Comparison of ENCODE assay signal across 8 mouse cellular contexts in the genomic region with DNA sequence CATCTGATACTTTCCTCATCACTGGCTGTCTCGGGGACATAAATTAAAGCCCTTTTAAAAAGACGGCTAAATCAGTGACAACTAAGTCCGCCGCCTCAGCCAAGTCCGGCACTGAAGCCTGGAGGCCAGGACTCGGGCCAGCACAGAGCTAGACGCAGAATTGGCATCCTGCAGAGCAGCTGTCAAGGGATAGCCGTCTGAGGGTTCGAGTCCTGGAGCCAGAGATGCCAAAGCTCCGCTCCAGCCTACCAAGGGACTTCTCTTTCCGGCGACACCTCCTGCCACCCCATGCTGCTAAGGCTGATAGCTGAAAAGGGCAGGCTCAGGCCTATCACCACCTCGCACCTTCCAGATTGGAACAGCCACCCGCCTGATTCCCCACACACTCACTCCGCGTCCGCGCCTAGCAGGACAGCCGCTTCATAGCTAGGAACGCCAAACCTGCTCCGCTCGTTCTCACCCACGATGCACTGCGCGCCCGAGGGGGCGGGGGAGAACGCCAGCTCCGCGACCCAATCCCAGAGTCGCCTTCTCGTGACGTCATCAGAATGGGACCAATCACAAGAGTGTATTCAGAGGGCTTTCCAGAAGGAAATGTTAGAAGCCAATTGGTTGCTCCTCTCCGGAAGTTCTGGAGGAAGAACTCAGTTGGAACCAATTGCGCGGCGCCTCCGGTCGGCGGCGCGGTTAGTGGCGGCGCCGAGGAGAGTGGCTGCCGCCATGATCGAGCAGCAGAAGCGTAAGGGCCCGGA. TPM values are rescaled to one million over a fixed set of nuclear protein-coding genes. Genes with fewer than 3 reads are reported as not detected.
DNase-seq lines count a peak whose midpoint lies in the region; ATAC-seq and TF ChIP-seq lines count a peak whose summit lies in the region.

A gene (minus strand): TSS at position 458 of the 752 bp plus-strand sequence.
A gene (plus strand): TSS at position 647 of the 752 bp plus-strand sequence.

- no peaks in the 10 kb centered on the region for H3K9me3 ChIP-seq in CH12.LX (replicated peaks; ENCODE audit: low read length)
- H3K9me3 ChIP-seq in forebrain, embryonic 11.5 days (ENCODE audit: control insufficient read depth, low read length), result no peaks in the 10 kb centered on the region
- no peaks in the 10 kb centered on the region for H3K9me3 ChIP-seq in heart, embryonic 16.5 days (replicated peaks; ENCODE audit: control insufficient read depth, low read length)
- no peaks in the 10 kb centered on the region for H3K9me3 ChIP-seq in liver, embryonic 15.5 days (replicated peaks)
- 0 out of 2 replicates have a peak, but pooled peaks cover 4% of the 10 kb centered on the region for H3K9me3 ChIP-seq in neural tube, embryonic 12.5 days

- peaks cover 7 to 28% of the 10 kb centered on the region in 2 experiments for H3K4me1 ChIP-seq in CH12.LX (ENCODE audit: control insufficient read depth in 1 of 2, insufficient read depth in 2 of 2)
- H3K4me1 ChIP-seq in forebrain, embryonic 11.5 days (replicated peaks; ENCODE audit: control insufficient read depth, insufficient read depth, low read length), result peaks cover 2% of the 10 kb centered on the region
- H3K4me1 ChIP-seq in heart, embryonic 16.5 days (ENCODE audit: control insufficient read depth, insufficient read depth, low read length), result peaks cover 18% of the 10 kb centered on the region
- peaks cover 39% of the 10 kb centered on the region for H3K4me1 ChIP-seq in liver, embryonic 15.5 days (replicated peaks)
- H3K4me1 ChIP-seq in neural tube, embryonic 12.5 days, result peaks cover 17% of the 10 kb centered on the region

- peak within 1 kb of the TSS; percentile 94 for H3K4me2 ChIP-seq in CH12.LX (ENCODE audit: insufficient read depth, low read depth, poor library complexity, severe bottlenecking)
- H3K4me2 ChIP-seq in forebrain, embryonic 11.5 days (ENCODE audit: low read depth, low read length, severe bottlenecking), result peak within 1 kb of the TSS; percentile 93
- peak within 1 kb of the TSS; percentile 86 for H3K4me2 ChIP-seq in heart, embryonic 16.5 days (ENCODE audit: low read depth, low read length)
- peak within 1 kb of the TSS; percentile 90 for H3K4me2 ChIP-seq in liver, embryonic 15.5 days
- peak within 1 kb of the TSS; percentile 78 for H3K4me2 ChIP-seq in neural tube, embryonic 12.5 days (replicated peaks)

- no peaks in the 10 kb centered on the region for H3K27me3 ChIP-seq in CH12.LX (replicated peaks)
- no peaks in the 10 kb centered on the region for H3K27me3 ChIP-seq in forebrain, embryonic 11.5 days (ENCODE audit: control insufficient read depth, insufficient read depth, low read length)
- no peaks in the 10 kb centered on the region for H3K27me3 ChIP-seq in heart, embryonic 16.5 days (ENCODE audit: control insufficient read depth, insufficient read depth, low read length)
- H3K27me3 ChIP-seq in liver, embryonic 15.5 days, result no peaks in the 10 kb centered on the region
- H3K27me3 ChIP-seq in neural tube, embryonic 12.5 days (replicated peaks), result no peaks in the 10 kb centered on the region

- in situ Hi-C loops in CH12.LX (cut with MboI; ENCODE audit: low pct_ligation_motif_present, low pct_unique_long_range_greater_than_20kb, low sequenced_read_pairs), result no loop called here

- ATAC-seq in forebrain, embryonic 11.5 days (replicated peaks; ENCODE audit: low FRiP score), result peak; percentile 99
- ATAC-seq in heart, embryonic 16.5 days (replicated peaks; ENCODE audit: extremely low read depth, insufficient read depth, low FRiP score), result peak; percentile 99
- peak; percentile 97 for ATAC-seq in liver, embryonic 15.5 days (ENCODE audit: insufficient read depth)
- ATAC-seq in neural tube, embryonic 12.5 days (ENCODE audit: low FRiP score, low read depth), result peak; percentile 98

- peak within 1 kb of the TSS; percentile 96 to 99 (median 97) for H3K4me3 ChIP-seq in CH12.LX (replicated peaks in 1 of 3; ENCODE audit: low read depth in 2 of 3, low read length in 2 of 3, poor library complexity in 1 of 3)
- H3K4me3 ChIP-seq in forebrain, embryonic 11.5 days (ENCODE audit: low read depth, low read length), result peak within 1 kb of the TSS; percentile 96
- H3K4me3 ChIP-seq in heart, embryonic 16.5 days (ENCODE audit: low read length), result peak within 1 kb of the TSS; percentile 90
- H3K4me3 ChIP-seq in liver, embryonic 15.5 days (replicated peaks), result peak within 1 kb of the TSS; percentile 88
- peak within 1 kb of the TSS; percentile 96 for H3K4me3 ChIP-seq in neural tube, embryonic 12.5 days

- TF ChIP-seq POLR2A in CH12.LX (IDR thresholded peaks at IDR 0.05; ENCODE audit: low read depth, low read length), result peak; percentile 95

- peak within 1 kb of the TSS; percentile 96 for H3K9ac ChIP-seq in CH12.LX (ENCODE audit: insufficient read depth, low read depth)
- H3K9ac ChIP-seq in forebrain, embryonic 11.5 days (ENCODE audit: low read length), result peak within 1 kb of the TSS; percentile 96
- H3K9ac ChIP-seq in heart, embryonic 16.5 days (ENCODE audit: low read length), result peak within 1 kb of the TSS; percentile 93
- peak within 1 kb of the TSS; percentile 89 for H3K9ac ChIP-seq in liver, embryonic 15.5 days
- peak within 1 kb of the TSS; percentile 79 for H3K9ac ChIP-seq in neural tube, embryonic 12.5 days

- dilution Hi-C loops in CH12.LX (cut with MboI; ENCODE audit: extremely low pct_ligation_motif_present, extremely low pct_unique_long_range_greater_than_20kb, low sequenced_read_pairs), result no loop called here

- under 1% methylated on average over 49 of the region's 49 CpGs for WGBS in forebrain, embryonic 11.5 days
- under 1% methylated on average over 49 of the region's 49 CpGs for WGBS in heart, embryonic 16.5 days
- under 1% methylated on average over 49 of the region's 49 CpGs for WGBS in liver, embryonic 15.5 days (ENCODE audit: insufficient replicate concordance)
- WGBS in neural tube, embryonic 12.5 days, result under 1% methylated on average over 49 of the region's 49 CpGs

- DNase-seq in CH12.LX (ENCODE audit: extremely low read depth), result peak; percentile 100
- DNase-seq in c-Kit-positive CD71-positive TER-119-negative erythroid progenitor cells, embryonic 14.5 days (ENCODE audit: low read depth), result peak; percentile 100
- DNase-seq in forebrain, embryonic 11.5 days (ENCODE audit: low spot score), result peak; percentile 98
- DNase-seq in kidney, postnatal 36 days, result peak; percentile 99
- peak; percentile 99 for DNase-seq in telencephalon, adult 2 months (ENCODE audit: low read depth, low spot score)

- peaks cover 21 to 50% of the 10 kb centered on the region in 2 experiments for H3K36me3 ChIP-seq in CH12.LX (replicated peaks in 1 of 2; ENCODE audit: control insufficient read depth in 1 of 2, insufficient read depth in 1 of 2, low read length in 1 of 2)
- H3K36me3 ChIP-seq in forebrain, embryonic 11.5 days (ENCODE audit: control insufficient read depth, insufficient read depth, low read length), result no peaks in the 10 kb centered on the region; the same call in 1 of the 2 replicates
- peaks cover 17% of the 10 kb centered on the region for H3K36me3 ChIP-seq in heart, embryonic 16.5 days (ENCODE audit: control insufficient read depth, insufficient read depth)
- peaks cover 26% of the 10 kb centered on the region for H3K36me3 ChIP-seq in liver, embryonic 15.5 days (replicated peaks)
- H3K36me3 ChIP-seq in neural tube, embryonic 12.5 days, result peaks cover 20% of the 10 kb centered on the region

- peaks cover 54% of the 10 kb centered on the region for H3K79me2 ChIP-seq in CH12.LX (replicated peaks; ENCODE audit: control insufficient read depth, extremely low read depth, insufficient read depth, poor library complexity, severe bottlenecking)

- no peak for TF ChIP-seq EP300 in CH12.LX (IDR thresholded peaks at IDR 0.05; ENCODE audit: low read length)

- TF ChIP-seq RAD21 in CH12.LX (IDR thresholded peaks at IDR 0.05; ENCODE audit: low read depth, low read length), result no peak

- peak within 1 kb of the TSS; percentile 64 for H3K27ac ChIP-seq in CH12.LX (ENCODE audit: insufficient read depth, low read depth)
- peak within 1 kb of the TSS; percentile 31; the same call in 1 of the 2 replicates for H3K27ac ChIP-seq in forebrain, embryonic 11.5 days (ENCODE audit: low read depth, low read length)
- H3K27ac ChIP-seq in heart, embryonic 16.5 days (ENCODE audit: low read length), result peak within 1 kb of the TSS; percentile 88
- H3K27ac ChIP-seq in liver, embryonic 15.5 days (replicated peaks), result peak within 1 kb of the TSS; percentile 95
- peak within 1 kb of the TSS; percentile 53; the same call in 1 of the 2 replicates for H3K27ac ChIP-seq in neural tube, embryonic 12.5 days

- no peak for TF ChIP-seq CTCF in CH12.LX (conservative IDR thresholded peaks at IDR 0.05 in 1 of 2, IDR thresholded peaks at IDR 0.05 in 1 of 2; ENCODE audit: low read depth in 2 of 2, low read length in 2 of 2)

TF ChIP-seq in CH12.LX, 34 proteins besides CTCF, POLR2A, EP300 and RAD21 (continues in another document):
- TF ChIP-seq SIN3A (IDR thresholded peaks at IDR 0.05; ENCODE audit: low read length) (peak; percentile 93), KAT2A (IDR thresholded peaks at IDR 0.05; ENCODE audit: insufficient replicate concordance, low read length) (peak; percentile 66; the same call in 1 of the 2 replicates), RCOR1 (conservative IDR thresholded peaks at IDR 0.05; ENCODE audit: low read depth, low read length) (no peak), USF1 (IDR thresholded peaks at IDR 0.05; ENCODE audit: low read depth, low read length) (no peak), MYC (IDR thresholded peaks at IDR 0.05; ENCODE audit: low read depth, low read length) (peak; percentile 75; the same call in 1 of the 2 replicates), SMC3 (IDR thresholded peaks at IDR 0.05; ENCODE audit: low read depth, low read length) (no peak), PAX5 (IDR thresholded peaks at IDR 0.05; ENCODE audit: low read length) (no peak)

RNA-seq across cellular contexts. Expression of the first gene that starts in this region (rescaled TPM):
- total RNA-seq in CH12.LX (2012; rRNA removed) (31.7 and 42.6 TPM in 2 replicates), CH12.LX (2014; rRNA removed) (51.8 and 54.8 TPM in 2 replicates)
- 67.7 and 87.4 TPM in 2 replicates for polyA plus RNA-seq in CH12.LX (2012; ENCODE audit: insufficient read length, low read depth)
- 71.0 and 77.0 TPM in 2 replicates for polyA plus RNA-seq in forebrain, embryonic 11.5 days (2014; fragmentation: Nextera tagmentation; extraction: Ambion mirVana)
- 44.1 and 48.7 TPM in 2 replicates for polyA plus RNA-seq in heart, embryonic 16.5 days (2015; fragmentation: Nextera tagmentation; extraction: Ambion mirVana)
- 27.4 and 31.9 TPM in 2 replicates for polyA plus RNA-seq in liver, embryonic 15.5 days (2015; fragmentation: Nextera tagmentation; extraction: Ambion mirVana)
- polyA plus RNA-seq in neural tube, embryonic 12.5 days (2016; fragmentation: Nextera tagmentation; extraction: Ambion mirVana), result 70.3 and 75.7 TPM in 2 replicates

RNA-seq across cellular contexts. Expression of the second gene that starts in this region (rescaled TPM):
- total RNA-seq in CH12.LX (2012; rRNA removed) (108 and 134 TPM in 2 replicates), CH12.LX (2014; rRNA removed) (180 and 184 TPM in 2 replicates)
- 128 and 157 TPM in 2 replicates for polyA plus RNA-seq in CH12.LX (2012; ENCODE audit: insufficient read length, low read depth)
- polyA plus RNA-seq in forebrain, embryonic 11.5 days (2014; fragmentation: Nextera tagmentation; extraction: Ambion mirVana), result 214 and 238 TPM in 2 replicates
- 71.4 and 73.1 TPM in 2 replicates for polyA plus RNA-seq in heart, embryonic 16.5 days (2015; fragmentation: Nextera tagmentation; extraction: Ambion mirVana)
- 69.1 and 70.6 TPM in 2 replicates for polyA plus RNA-seq in liver, embryonic 15.5 days (2015; fragmentation: Nextera tagmentation; extraction: Ambion mirVana)
- polyA plus RNA-seq in neural tube, embryonic 12.5 days (2016; fragmentation: Nextera tagmentation; extraction: Ambion mirVana), result 160 and 166 TPM in 2 replicates

Comparison
In these comparisons a context has a peak if more than half of its experiments do, and no peak if none do; other contexts are left out.
1. Peak in every context shown above with its lines: DNase-seq, ATAC-seq, H3K4me3 ChIP-seq and H3K27ac ChIP-seq.
2. H3K27ac ChIP-seq: peak in every context shown above with its lines; median percentile 95 in liver, embryonic 15.5 days; 88 in heart, embryonic 16.5 days; 64 in CH12.LX; 53 in neural tube, embryonic 12.5 days; 31 in forebrain, embryonic 11.5 days.